Mouse (Mus musculus): Measurements from ENCODE around the gene Prpf4. TPM values are rescaled to one million over a fixed set of nuclear protein-coding genes. Genes with fewer than 3 reads are reported as not detected.

The Prpf4 gene
- total RNA-seq, 1 experiment: 32.6 TPM

DNA sequence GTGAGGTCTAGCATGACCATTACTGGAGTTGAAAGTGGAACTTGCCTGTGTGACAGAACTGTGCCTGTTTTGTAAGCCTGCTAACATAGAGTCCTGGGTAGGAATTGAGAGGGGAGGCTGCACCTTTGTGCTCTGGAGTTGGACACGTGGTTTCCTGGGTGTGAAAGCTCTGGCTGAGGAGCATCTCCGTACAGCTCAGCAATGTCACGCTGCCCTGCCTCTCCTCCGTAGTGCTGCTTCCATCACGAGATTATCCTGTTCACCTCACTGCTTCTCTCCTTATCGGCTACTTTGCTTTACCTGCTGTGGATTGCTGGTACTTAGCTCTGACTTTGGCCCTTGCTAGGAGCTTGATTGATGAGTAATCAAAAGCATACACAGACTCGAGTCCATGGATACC lies 24.8 kb upstream of the Prpf4 start:
- H3K9ac ChIP-seq (ENCODE audit: insufficient read depth, low read depth, low read length, poor library complexity, severe bottlenecking): no peak overlapping the region
- H3K36me3 ChIP-seq (ENCODE audit: control insufficient read depth, insufficient read depth, low read length, poor library complexity, severe bottlenecking): peaks cover 10% of the 10 kb centered on the region
- no peak for TF ChIP-seq HCFC1 (IDR thresholded peaks at IDR 0.05; ENCODE audit: borderline replicate concordance, insufficient read depth, low read length)
- no peak for TF ChIP-seq ZNF384 (IDR thresholded peaks at IDR 0.05; ENCODE audit: low read depth, low read length)
- TF ChIP-seq MAFK (IDR thresholded peaks at IDR 0.05; ENCODE audit: insufficient read depth, low read depth, low read length): no peak
- no peak for TF ChIP-seq ZC3H11A (IDR thresholded peaks at IDR 0.05; ENCODE audit: borderline replicate concordance, low read depth, low read length)
- TF ChIP-seq CHD2 (IDR thresholded peaks at IDR 0.05; ENCODE audit: low read depth, low read length): no peak
- no peak for DNase-seq (ENCODE audit: low read depth, low spot score)
- H3K27ac ChIP-seq (ENCODE audit: insufficient read depth, low read depth, low read length, poor library complexity, severe bottlenecking): no peak overlapping the region
- no peak overlapping the region for H3K4me3 ChIP-seq (ENCODE audit: insufficient read depth in 1 of 2, low read depth in 1 of 2, low read length in 2 of 2, poor library complexity in 1 of 2, severe bottlenecking in 1 of 2)
- H3K4me1 ChIP-seq (ENCODE audit: control insufficient read depth in 2 of 2, insufficient read depth in 2 of 2, low read length in 2 of 2, poor library complexity in 1 of 2): peaks cover 0 to 2% of the 10 kb centered on the region in 2 experiments; a peak in 1 of 4 replicates
- H3K9me3 ChIP-seq (ENCODE audit: control insufficient read depth, insufficient read depth, low read depth, low read length): no peaks in the 10 kb centered on the region
- in situ Hi-C loops (cut with MboI; ENCODE audit: low sequenced_read_pairs in 2 of 2, unreplicated experiment in 2 of 2): no loop called here

GRCm38 (mm10) chr4:62384159-62384558 lies 24.4 kb upstream of the Prpf4 start:
- TF ChIP-seq HCFC1 (IDR thresholded peaks at IDR 0.05; ENCODE audit: borderline replicate concordance, insufficient read depth, low read length) (no peak), ZNF384 (IDR thresholded peaks at IDR 0.05; ENCODE audit: low read depth, low read length) (no peak), MAFK (IDR thresholded peaks at IDR 0.05; ENCODE audit: insufficient read depth, low read depth, low read length) (no peak), CHD2 (IDR thresholded peaks at IDR 0.05; ENCODE audit: low read depth, low read length) (no peak), ZC3H11A (IDR thresholded peaks at IDR 0.05; ENCODE audit: borderline replicate concordance, low read depth, low read length) (no peak)

DNA sequence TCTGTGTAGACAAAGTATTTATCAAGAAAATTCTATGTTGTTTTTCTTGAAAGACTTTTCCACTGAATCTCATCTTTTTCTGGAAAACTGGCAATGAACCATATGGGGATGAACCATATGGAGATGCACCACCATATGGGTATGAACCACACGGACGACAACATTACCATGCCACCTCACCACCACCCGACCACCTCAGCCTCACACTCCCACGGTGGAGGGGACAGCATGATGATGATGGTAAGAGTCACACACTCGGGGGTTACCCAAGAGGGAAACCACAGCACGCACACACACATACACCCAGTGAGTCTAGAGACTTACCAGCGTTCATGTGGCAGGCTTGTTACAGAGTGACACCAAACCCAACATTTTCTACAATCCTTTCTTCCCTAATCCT lies 23.2 kb upstream of the Prpf4 start:
- no peaks in the 10 kb centered on the region for H3K9me3 ChIP-seq (ENCODE audit: control insufficient read depth, insufficient read depth, low read depth, low read length)
- peaks cover 10% of the 10 kb centered on the region for H3K36me3 ChIP-seq (ENCODE audit: control insufficient read depth, insufficient read depth, low read length, poor library complexity, severe bottlenecking)
- H3K9ac ChIP-seq (ENCODE audit: insufficient read depth, low read depth, low read length, poor library complexity, severe bottlenecking): no peak overlapping the region
- H3K4me1 ChIP-seq (ENCODE audit: control insufficient read depth in 2 of 2, insufficient read depth in 2 of 2, low read length in 2 of 2, poor library complexity in 1 of 2): no peaks in the 10 kb centered on the region; a peak in 1 of 4 replicates
- TF ChIP-seq HCFC1 (IDR thresholded peaks at IDR 0.05; ENCODE audit: borderline replicate concordance, insufficient read depth, low read length): no peak
- no peak for TF ChIP-seq ZNF384 (IDR thresholded peaks at IDR 0.05; ENCODE audit: low read depth, low read length)
- no peak for TF ChIP-seq CHD2 (IDR thresholded peaks at IDR 0.05; ENCODE audit: low read depth, low read length)
- no peak for TF ChIP-seq MAFK (IDR thresholded peaks at IDR 0.05; ENCODE audit: insufficient read depth, low read depth, low read length)
- no peak overlapping the region for H3K4me3 ChIP-seq (ENCODE audit: insufficient read depth in 1 of 2, low read depth in 1 of 2, low read length in 2 of 2, poor library complexity in 1 of 2, severe bottlenecking in 1 of 2)
- H3K27ac ChIP-seq (ENCODE audit: insufficient read depth, low read depth, low read length, poor library complexity, severe bottlenecking): no peak overlapping the region; the same call in 1 of the 2 replicates
- no peak for DNase-seq (ENCODE audit: low read depth, low spot score)
- in situ Hi-C loops (cut with MboI; ENCODE audit: low sequenced_read_pairs in 2 of 2, unreplicated experiment in 2 of 2): no loop called here

More at GRCm38 (mm10) chr4:62384159-62384558, 24.4 kb upstream of the Prpf4 start:
- no peak overlapping the region for H3K9ac ChIP-seq (ENCODE audit: insufficient read depth, low read depth, low read length, poor library complexity, severe bottlenecking)
- no peaks in the 10 kb centered on the region for H3K9me3 ChIP-seq (ENCODE audit: control insufficient read depth, insufficient read depth, low read depth, low read length)
- in situ Hi-C loops (cut with MboI; ENCODE audit: low sequenced_read_pairs in 2 of 2, unreplicated experiment in 2 of 2): no loop called here
- peaks cover 10% of the 10 kb centered on the region for H3K36me3 ChIP-seq (ENCODE audit: control insufficient read depth, insufficient read depth, low read length, poor library complexity, severe bottlenecking)
- peaks cover 0 to 2% of the 10 kb centered on the region in 2 experiments; a peak in 1 of 4 replicates for H3K4me1 ChIP-seq (ENCODE audit: control insufficient read depth in 2 of 2, insufficient read depth in 2 of 2, low read length in 2 of 2, poor library complexity in 1 of 2)
- no peak for DNase-seq (ENCODE audit: low read depth, low spot score)
- H3K27ac ChIP-seq (ENCODE audit: insufficient read depth, low read depth, low read length, poor library complexity, severe bottlenecking): no peak overlapping the region
- no peak overlapping the region for H3K4me3 ChIP-seq (ENCODE audit: insufficient read depth in 1 of 2, low read depth in 1 of 2, low read length in 2 of 2, poor library complexity in 1 of 2, severe bottlenecking in 1 of 2)

- H3K36me3 ChIP-seq (ENCODE audit: control insufficient read depth, insufficient read depth, low read length, poor library complexity, severe bottlenecking): peaks cover 13% of the 10 kb centered on the region
- H3K4me1 ChIP-seq (ENCODE audit: control insufficient read depth in 2 of 2, insufficient read depth in 2 of 2, low read length in 2 of 2, poor library complexity in 1 of 2): no peaks in the 10 kb centered on the region; a peak in 1 of 4 replicates
- no peaks in the 10 kb centered on the region for H3K9me3 ChIP-seq (ENCODE audit: control insufficient read depth, insufficient read depth, low read depth, low read length)
- H3K9ac ChIP-seq (ENCODE audit: insufficient read depth, low read depth, low read length, poor library complexity, severe bottlenecking): no peak overlapping the region
- in situ Hi-C loops (cut with MboI; ENCODE audit: low sequenced_read_pairs in 2 of 2, unreplicated experiment in 2 of 2): no loop called here
- H3K27ac ChIP-seq (ENCODE audit: insufficient read depth, low read depth, low read length, poor library complexity, severe bottlenecking): no peak overlapping the region
- TF ChIP-seq ZNF384 (IDR thresholded peaks at IDR 0.05; ENCODE audit: low read depth, low read length) (no peak), ZC3H11A (IDR thresholded peaks at IDR 0.05; ENCODE audit: borderline replicate concordance, low read depth, low read length) (no peak), CHD2 (IDR thresholded peaks at IDR 0.05; ENCODE audit: low read depth, low read length) (no peak), HCFC1 (IDR thresholded peaks at IDR 0.05; ENCODE audit: borderline replicate concordance, insufficient read depth, low read length) (no peak), MAFK (IDR thresholded peaks at IDR 0.05; ENCODE audit: insufficient read depth, low read depth, low read length) (no peak)
- no peak for DNase-seq (ENCODE audit: low read depth, low spot score)
- no peak overlapping the region for H3K4me3 ChIP-seq (ENCODE audit: insufficient read depth in 1 of 2, low read depth in 1 of 2, low read length in 2 of 2, poor library complexity in 1 of 2, severe bottlenecking in 1 of 2)
Observed at GRCm38 (mm10) chr4:62389592-62390512, 18.7 kb upstream of the Prpf4 start.
